Mouse (Mus musculus): ENCODE results near the gene Frmd4a. TPM values are rescaled to one million over a fixed set of nuclear protein-coding genes. Genes with fewer than 3 reads are reported as not detected.

The Frmd4a gene
- 2.2 TPM for total RNA-seq (2023)

DNA sequence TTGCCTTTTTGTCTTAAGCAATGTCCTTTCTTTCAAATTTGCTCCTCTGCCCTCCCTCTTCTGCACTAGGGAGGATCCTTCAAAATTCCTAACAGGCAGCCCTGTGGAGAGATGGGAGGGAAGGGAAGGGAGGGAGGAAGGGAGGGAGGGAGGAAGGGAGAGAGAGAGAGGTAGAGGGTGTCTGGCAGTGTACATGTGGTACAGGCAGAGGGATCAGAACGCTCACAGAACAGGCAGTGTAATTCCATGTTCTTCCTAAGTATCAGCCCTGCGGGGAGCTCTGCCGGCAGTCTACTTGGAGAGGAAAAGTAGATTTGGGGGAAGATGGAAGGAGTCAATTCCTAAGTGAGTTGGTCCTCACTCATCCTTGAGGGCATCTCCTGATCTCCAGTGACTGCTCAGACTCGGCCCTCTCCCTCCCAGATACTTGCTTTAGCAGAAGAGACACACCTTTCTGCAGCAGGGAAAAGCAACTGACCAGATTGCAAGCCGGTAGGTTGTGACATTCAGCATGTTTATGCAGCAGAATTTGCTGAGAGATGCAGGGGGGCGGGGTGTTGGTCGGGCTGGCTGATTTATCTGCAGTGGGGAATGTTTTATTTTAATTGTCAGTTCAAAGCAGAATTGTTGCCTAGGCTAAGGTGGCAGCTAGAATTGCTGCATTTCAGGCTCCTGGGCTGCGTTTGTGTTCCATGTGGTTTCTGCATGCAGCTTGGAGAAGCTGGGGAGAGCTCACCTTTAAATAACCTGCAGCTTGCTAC, at the start of gene Frmd4a:
TSS of gene Frmd4a (plus strand) at position 190 of the 761 bp plus-strand sequence.

DNA sequence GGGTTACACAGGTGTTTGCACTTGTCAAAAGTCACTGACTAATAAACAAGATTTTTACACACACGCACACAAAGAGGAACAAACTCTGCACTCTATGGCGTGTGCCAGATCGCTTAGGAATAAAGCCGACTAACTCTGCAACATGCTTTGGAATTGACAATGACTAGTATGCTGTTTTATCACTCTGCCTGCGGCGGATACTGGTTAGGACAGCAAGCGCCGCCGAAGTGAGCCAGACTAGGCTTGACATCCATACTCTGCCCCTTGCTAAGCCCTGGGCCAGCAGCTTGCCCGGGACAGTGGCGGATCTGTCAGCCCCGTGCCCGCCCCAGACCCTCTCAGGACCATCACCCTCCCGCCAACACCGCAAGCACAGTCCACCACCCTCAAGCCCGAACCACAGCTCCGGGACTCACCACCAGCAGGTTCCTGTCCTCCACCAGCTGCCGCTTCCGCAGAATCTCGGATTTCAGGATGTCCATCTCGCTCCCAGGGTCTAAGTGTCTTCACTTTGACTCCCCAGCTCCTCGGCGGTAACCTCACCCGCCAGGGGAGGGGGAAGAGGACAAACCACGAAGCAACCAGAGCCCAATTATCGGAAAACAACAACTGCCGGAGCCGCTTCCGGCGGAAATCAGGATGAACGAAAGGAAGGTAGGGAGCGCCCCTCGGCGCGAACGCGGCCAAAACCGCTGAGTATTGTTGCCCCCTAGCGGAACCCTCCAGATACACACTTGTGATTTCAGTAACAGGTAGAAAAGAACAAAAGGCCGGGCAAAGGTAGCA, 634.2 kb downstream of the Frmd4a start, which contains the start of gene Prpf18:
TSS of gene Prpf18 (minus strand) at position 614 of the 786 bp plus-strand sequence.

All from CD4-positive naive resting alpha-beta T cell, adult 57 days (primary cell).